Mouse (Mus musculus): ENCODE measurements at regions not wholly inside any gene's neighbourhood (a gene's known extent, or its start where the extent isn't known, plus 50 kb on each side); places are given as distances from the start of the nearest gene placed in this dataset.
"Not testable (repeated sequence)": the region's sequence is repeated elsewhere in the genome, so short reads cannot be mapped to it uniquely, and the experiment has no call there.

GRCm38 (mm10) chr16:55521421-55521971, 223.7 kb upstream of the Zpld1 start:
- intact Hi-C loops (cut with DNase I): loop anchor here (5.0 kb wide), 1 partner anchor 331 kb away; no protein-coding TSS in a partner anchor

GRCm38 (mm10) chr16:55520077-55520476, 222.3 kb upstream of the Zpld1 start:
- intact Hi-C loops (cut with DNase I): loop anchor here (5.0 kb wide), 1 partner anchor 332 kb away; no protein-coding TSS in a partner anchor

GRCm38 (mm10) chr16:55519646-55520045, 221.9 kb upstream of the Zpld1 start:
- intact Hi-C loops (cut with DNase I): loop anchor here (5.0 kb wide), 1 partner anchor 333 kb away; no protein-coding TSS in a partner anchor

GRCm38 (mm10) chr16:55516994-55517393, 219.2 kb upstream of the Zpld1 start:
- intact Hi-C loops (cut with DNase I): no loop called here

GRCm38 (mm10) chr16:55515228-55515696, 217.5 kb upstream of the Zpld1 start:
- intact Hi-C loops (cut with DNase I): no loop called here

- intact Hi-C loops (cut with DNase I): no loop called here
These were observed 216.8 kb upstream of the Zpld1 start for GRCm38 (mm10) chr16:55514448-55515200.

GRCm38 (mm10) chr16:55504796-55505413, 207.1 kb upstream of the Zpld1 start:
- intact Hi-C loops (cut with DNase I): no loop called here

- intact Hi-C loops (cut with DNase I): no loop called here
These were observed 206.5 kb upstream of the Zpld1 start for GRCm38 (mm10) chr16:55504274-55504673.

GRCm38 (mm10) chr16:55503273-55503672, 205.5 kb upstream of the Zpld1 start:
- intact Hi-C loops (cut with DNase I): no loop called here

- intact Hi-C loops (cut with DNase I): not testable (repeated sequence)
These were observed 202.0 kb upstream of the Zpld1 start for GRCm38 (mm10) chr16:55499831-55500230.

- intact Hi-C loops (cut with DNase I): no loop called here
These were observed 197.3 kb upstream of the Zpld1 start for GRCm38 (mm10) chr16:55495051-55495450.

- intact Hi-C loops (cut with DNase I): no loop called here
These were observed 196.4 kb upstream of the Zpld1 start for GRCm38 (mm10) chr16:55494162-55494561.

- intact Hi-C loops (cut with DNase I): no loop called here
These were observed 194.3 kb upstream of the Zpld1 start for GRCm38 (mm10) chr16:55492111-55492510.

- intact Hi-C loops (cut with DNase I): no loop called here
These were observed 186.6 kb upstream of the Zpld1 start for GRCm38 (mm10) chr16:55484391-55484790.

- intact Hi-C loops (cut with DNase I): loop anchor here (1.0 kb wide), 1 partner anchor 378 kb away; no protein-coding TSS in a partner anchor
These were observed 183.0 kb upstream of the Zpld1 start for GRCm38 (mm10) chr16:55480745-55481144.

- intact Hi-C loops (cut with DNase I): loop anchor here (1.0 kb wide), 1 partner anchor 378 kb away; no protein-coding TSS in a partner anchor
These were observed 182.5 kb upstream of the Zpld1 start for GRCm38 (mm10) chr16:55480304-55480703.

- intact Hi-C loops (cut with DNase I): no loop called here
These were observed 178.9 kb upstream of the Zpld1 start for GRCm38 (mm10) chr16:55476544-55477208.

- intact Hi-C loops (cut with DNase I): no loop called here
These were observed 177.3 kb upstream of the Zpld1 start for GRCm38 (mm10) chr16:55474950-55475525.

- intact Hi-C loops (cut with DNase I): no loop called here
These were observed 173.6 kb upstream of the Zpld1 start for GRCm38 (mm10) chr16:55471396-55471795.

GRCm38 (mm10) chr16:55470721-55471120, 172.9 kb upstream of the Zpld1 start:
- intact Hi-C loops (cut with DNase I): no loop called here

- intact Hi-C loops (cut with DNase I): loop anchor here (10.0 kb wide), 1 partner anchor 485 kb away; no protein-coding TSS in a partner anchor
These were observed 171.9 kb upstream of the Zpld1 start for GRCm38 (mm10) chr16:55469703-55470102.

All from adrenal gland (tissue).